Comparison of ENCODE assay signal across 8 mouse cellular contexts in the genomic region with DNA sequence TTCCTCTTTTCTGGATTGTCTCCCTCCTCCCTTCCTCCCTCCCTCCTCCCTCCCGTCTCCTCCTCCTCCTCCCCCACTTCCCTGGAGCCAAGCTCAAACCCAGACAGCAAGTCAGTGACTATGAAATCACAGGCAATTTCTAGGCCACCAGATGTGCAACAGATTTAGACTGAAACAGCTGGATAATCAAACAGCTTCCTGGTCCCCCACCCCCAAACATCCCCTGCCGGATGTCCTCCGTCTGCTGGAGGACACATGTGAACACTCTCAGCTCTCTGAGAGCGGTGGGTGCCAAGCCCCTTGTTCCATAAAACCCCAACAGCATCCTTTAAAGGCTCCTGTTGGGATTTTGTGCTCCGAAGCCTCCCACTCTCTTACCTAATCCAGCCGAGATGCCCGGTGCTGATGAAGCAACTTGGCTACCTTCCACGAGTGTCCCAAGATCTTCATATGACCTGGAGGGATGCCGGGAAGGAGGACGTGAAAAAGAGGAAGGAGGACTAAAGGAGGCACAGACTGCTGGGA. TPM values are rescaled to one million over a fixed set of nuclear protein-coding genes. Genes with fewer than 3 reads are reported as not detected.
A peak's percentile ranks its signal among the peaks of the same experiment; 100 is the strongest.
DNase-seq lines count a peak whose midpoint lies in the region; ATAC-seq lines count a peak whose summit lies in the region.

No protein-coding gene starts in this region.

- intact Hi-C loops in heart, postnatal 14 days (cut with DNase I), result no loop called here

- no peak overlapping the region for H3K4me3 ChIP-seq in midbrain, embryonic 15.5 days
- H3K4me3 ChIP-seq in midbrain, embryonic 10.5 days, result no peak overlapping the region
- H3K4me3 ChIP-seq in embryonic facial prominence, embryonic 12.5 days, result 0 out of 2 replicates have a peak overlapping the region, but pooled peaks have one; percentile 1

- 55% methylated on average over 10 of the region's 10 CpGs for WGBS in midbrain, embryonic 15.5 days
- 73% methylated on average over 10 of the region's 10 CpGs for WGBS in midbrain, embryonic 10.5 days
- WGBS in embryonic facial prominence, embryonic 12.5 days, result 25% methylated on average over 10 of the region's 10 CpGs

- no peak overlapping the region for H3K4me2 ChIP-seq in midbrain, embryonic 15.5 days
- H3K4me2 ChIP-seq in embryonic facial prominence, embryonic 12.5 days (replicated peaks), result peak overlapping the region; percentile 30

- ATAC-seq in midbrain, embryonic 15.5 days (replicated peaks), result no peak
- no peak for ATAC-seq in embryonic facial prominence, embryonic 12.5 days (ENCODE audit: insufficient number of reproducible peaks, insufficient read depth, low FRiP score, low TSS enrichment)
- 0 out of 2 replicates have a peak, but pooled peaks have one; percentile 20 for ATAC-seq in monocyte, adult 5-6 weeks (replicated peaks; ENCODE audit: insufficient number of reproducible peaks, low FRiP score, low TSS enrichment, poor library complexity, severe bottlenecking)

- no peak overlapping the region for H3K9ac ChIP-seq in midbrain, embryonic 15.5 days
- no peak overlapping the region; the same call in 1 of the 2 replicates for H3K9ac ChIP-seq in embryonic facial prominence, embryonic 12.5 days

- H3K27ac ChIP-seq in midbrain, embryonic 15.5 days, result peak overlapping the region; percentile 42; the same call in 1 of the 2 replicates
- H3K27ac ChIP-seq in midbrain, embryonic 10.5 days (replicated peaks), result no peak overlapping the region; the same call in 1 of the 2 replicates
- peak overlapping the region; percentile 89 for H3K27ac ChIP-seq in embryonic facial prominence, embryonic 12.5 days

- no peaks in the 10 kb centered on the region for H3K9me3 ChIP-seq in midbrain, embryonic 15.5 days
- no peaks in the 10 kb centered on the region for H3K9me3 ChIP-seq in midbrain, embryonic 10.5 days (replicated peaks)
- H3K9me3 ChIP-seq in embryonic facial prominence, embryonic 12.5 days, result no peaks in the 10 kb centered on the region

- H3K27me3 ChIP-seq in midbrain, embryonic 15.5 days (replicated peaks), result no peaks in the 10 kb centered on the region
- no peaks in the 10 kb centered on the region for H3K27me3 ChIP-seq in midbrain, embryonic 10.5 days (ENCODE audit: low read depth, poor library complexity, severe bottlenecking)
- H3K27me3 ChIP-seq in embryonic facial prominence, embryonic 12.5 days, result no peaks in the 10 kb centered on the region

- H3K36me3 ChIP-seq in midbrain, embryonic 15.5 days (replicated peaks), result no peaks in the 10 kb centered on the region
- H3K36me3 ChIP-seq in midbrain, embryonic 10.5 days, result no peaks in the 10 kb centered on the region
- no peaks in the 10 kb centered on the region for H3K36me3 ChIP-seq in embryonic facial prominence, embryonic 12.5 days

- no peak for DNase-seq in midbrain, embryonic 10.5 days (ENCODE audit: low spot score)
- DNase-seq in heart, postnatal 14 days, result peak; percentile 68 to 72
- peak; percentile 68 to 82 for DNase-seq in kidney, postnatal 4 days
- no peak for DNase-seq in right cerebral cortex, postnatal 25 days
- DNase-seq in spleen, adult 12 weeks (ENCODE audit: low spot score), result no peak

- no peaks in the 10 kb centered on the region for H3K4me1 ChIP-seq in midbrain, embryonic 15.5 days
- peaks cover 11% of the 10 kb centered on the region; the same call in 1 of the 2 replicates for H3K4me1 ChIP-seq in midbrain, embryonic 10.5 days
- peaks cover 8% of the 10 kb centered on the region for H3K4me1 ChIP-seq in embryonic facial prominence, embryonic 12.5 days

RNA-seq across cellular contexts. Expression of gene Ccdc63, which starts 5.5 kb away (rescaled TPM):
- polyA plus RNA-seq in midbrain, embryonic 15.5 days (2015; fragmentation: Nextera tagmentation; extraction: Ambion mirVana), result 0.29 TPM in 1 of 2 replicates, not detected in the other
- polyA plus RNA-seq in midbrain, embryonic 10.5 days (2016; fragmentation: Nextera tagmentation; extraction: Ambion mirVana), result not detected in 2 replicates
- not detected in 2 replicates for polyA plus RNA-seq in embryonic facial prominence, embryonic 12.5 days (2016; fragmentation: Nextera tagmentation; extraction: Ambion mirVana)
- total RNA-seq in heart, postnatal 14 days (2021), result not detected
- 0.48 TPM in 1 of 3 replicates, not detected in the others for total RNA-seq in monocyte, adult 5-6 weeks (2017)

RNA-seq across cellular contexts. Expression of gene Ppp1cc, which starts 12.0 kb away (rescaled TPM):
- polyA plus RNA-seq in midbrain, embryonic 15.5 days (2015; fragmentation: Nextera tagmentation; extraction: Ambion mirVana), result 216 and 237 TPM in 2 replicates
- 320 and 339 TPM in 2 replicates for polyA plus RNA-seq in midbrain, embryonic 10.5 days (2016; fragmentation: Nextera tagmentation; extraction: Ambion mirVana)
- polyA plus RNA-seq in embryonic facial prominence, embryonic 12.5 days (2016; fragmentation: Nextera tagmentation; extraction: Ambion mirVana), result 307 and 312 TPM in 2 replicates
- total RNA-seq in heart, postnatal 14 days (2021), result 100 to 1,000 TPM; 121 to 152 TPM
- total RNA-seq in monocyte, adult 5-6 weeks (2017), result 150 to 191 TPM (median 177 TPM) in 3 replicates

RNA-seq across cellular contexts. Expression of gene Myl2, which starts 45.4 kb away (rescaled TPM):
- 0.71 and 6.6 TPM in 2 replicates for polyA plus RNA-seq in midbrain, embryonic 15.5 days (2015; fragmentation: Nextera tagmentation; extraction: Ambion mirVana)
- 0.43 and 0.59 TPM in 2 replicates for polyA plus RNA-seq in midbrain, embryonic 10.5 days (2016; fragmentation: Nextera tagmentation; extraction: Ambion mirVana)
- 0.52 and 2.4 TPM in 2 replicates for polyA plus RNA-seq in embryonic facial prominence, embryonic 12.5 days (2016; fragmentation: Nextera tagmentation; extraction: Ambion mirVana)
- total RNA-seq in heart, postnatal 14 days (2021), result over 10,000 TPM; 16,479 to 17,190 TPM
- total RNA-seq in monocyte, adult 5-6 weeks (2017), result not detected in 3 replicates

Comparison
In these comparisons a context has a peak if more than half of its experiments do, and no peak if none do; other contexts are left out.
1. DNase-seq: peak in heart, postnatal 14 days (2 of 2) and kidney, postnatal 4 days (2 of 2); none in midbrain, embryonic 10.5 days (single experiment), right cerebral cortex, postnatal 25 days (single experiment) and spleen, adult 12 weeks (single experiment).